Mouse (Mus musculus) adrenal gland, adult 2 months (tissue): Measurements from ENCODE around the gene Gm3476. TPM values are rescaled to one million over a fixed set of nuclear protein-coding genes. Genes with fewer than 3 reads are reported as not detected.
A peak's percentile ranks its signal among the peaks of the same experiment; 100 is the strongest.
"Not testable (repeated sequence)": the region's sequence is repeated elsewhere in the genome, so short reads cannot be mapped to it uniquely, and the experiment has no call there.

Source experiments
- DNase-seq: peaks from one replicate; pipeline ENCODE4 v3.0.0; 2021
- long read RNA-seq: library from polyadenylated mRNA; stranded (forward); transcript quantifications from one replicate; pipeline ENCODE4 v2.0.0, GENCODE M21; 2021
- polyA plus RNA-seq: library from polyadenylated mRNA; depleted of rRNA; stranded (reverse); fragments of >200 nt; gene quantifications from 2 replicates; pipeline ENCODE4 v1.2.3, GENCODE M21; 2012; rRNA removed
- total RNA-seq, 2 experiments: library from RNA; stranded (reverse); gene quantifications; 2 replicates each; pipeline ENCODE4 v1.2.3; 2021

Gm3476 gene
- not detected for total RNA-seq
- polyA plus RNA-seq: not detected in 2 replicates
- long read RNA-seq: 0 reads

DNA sequence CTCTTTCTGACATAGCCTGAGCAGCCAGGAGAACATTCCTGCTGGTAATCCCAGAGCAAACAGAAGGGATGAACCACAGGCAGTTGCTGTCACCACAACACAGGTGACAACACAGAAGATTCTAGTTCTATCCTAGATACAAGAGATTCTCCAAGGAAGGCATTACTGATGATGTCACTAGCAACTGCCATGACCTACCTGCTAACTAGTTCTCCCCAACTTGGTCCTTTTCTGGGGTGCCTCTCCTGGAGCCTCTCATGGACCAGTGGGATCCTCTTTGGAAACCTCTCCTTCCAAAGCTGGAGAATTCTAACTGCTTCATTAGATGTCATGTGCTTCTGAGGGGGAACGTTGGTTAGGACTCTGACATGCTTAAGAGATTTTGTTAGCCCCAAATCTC is at the start of gene Gm3476:
Gm3476 (minus strand) TSS at position 101 of the 400 bp plus-strand sequence.
- not testable (repeated sequence) for DNase-seq

- not testable (repeated sequence) for DNase-seq
These were observed 37.9 kb upstream of the Gm3476 start for GRCm38 (mm10) chr14:6163538-6163937.

DNA sequence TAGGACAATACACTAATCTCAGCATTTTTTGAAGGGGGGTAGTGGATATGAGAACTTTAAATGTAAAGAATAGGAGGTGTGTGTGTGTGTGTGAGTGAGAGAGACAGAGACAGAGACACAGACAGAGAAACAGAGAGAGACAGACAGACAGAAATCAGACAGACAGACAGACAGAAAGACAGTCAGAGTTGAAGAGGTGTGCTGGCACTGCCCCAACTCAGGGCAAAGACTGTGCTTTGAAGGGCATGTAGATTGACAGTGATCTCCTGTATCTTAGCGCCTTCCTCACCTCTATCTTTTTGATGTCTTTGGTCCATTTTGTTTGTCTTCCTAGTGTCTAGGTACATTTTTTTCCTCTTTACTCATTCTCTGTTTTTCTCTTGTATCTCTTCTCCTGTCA is 35.5 kb upstream of the Gm3476 start:
- not testable (repeated sequence) for DNase-seq

GRCm38 (mm10) chr14:6108272-6108925 is 17.2 kb downstream of the Gm3476 start, which contains the start of gene Gm3468:
Gene Gm3468 (minus strand): TSS chr14:6108665.
- DNase-seq: peak; percentile 24

DNA sequence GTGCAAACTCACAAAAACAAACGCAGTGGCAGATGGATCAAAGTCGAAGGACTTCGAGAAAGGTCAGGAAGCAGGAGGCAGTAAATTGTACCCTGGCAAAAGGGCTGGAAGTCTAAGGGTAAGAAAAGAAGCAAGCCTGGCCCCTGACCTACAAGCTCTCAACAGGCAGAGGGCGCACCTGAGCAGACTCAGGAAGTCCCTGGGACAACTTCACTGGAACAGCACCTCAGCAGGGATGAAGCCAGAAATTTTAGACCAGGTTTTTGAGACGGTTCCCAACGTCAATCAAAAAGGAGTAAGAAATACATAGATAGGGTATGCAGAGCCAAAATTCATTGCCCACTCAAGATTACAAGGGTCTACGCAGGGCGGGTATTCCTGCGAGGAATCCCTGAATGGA is 18.1 kb downstream of the Gm3476 start:
- DNase-seq: not testable (repeated sequence)

DNA sequence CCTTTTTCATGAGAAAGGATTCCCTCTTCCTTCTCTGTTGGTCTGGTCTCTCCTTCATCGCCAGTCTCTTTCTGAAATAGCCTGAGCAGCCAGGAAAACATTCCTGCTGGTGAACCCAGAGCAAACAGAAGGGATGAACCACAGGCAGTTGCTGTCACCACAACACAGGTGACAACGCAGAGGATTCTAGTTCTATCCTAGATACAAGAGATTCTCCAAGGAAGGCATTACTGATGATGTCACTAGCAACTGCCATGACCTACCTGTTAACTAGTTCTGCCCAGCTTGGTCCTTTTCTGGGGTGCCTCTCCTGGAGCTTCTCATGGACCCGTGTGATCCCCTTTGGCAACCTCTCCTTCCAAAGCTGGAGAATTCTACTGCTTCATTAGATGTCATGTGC is 31.8 kb downstream of the Gm3476 start, which contains the start of gene Gm8206:
Gm8206 (minus strand) TSS at position 101 of the 400 bp plus-strand sequence.
- DNase-seq: not testable (repeated sequence)

DNA sequence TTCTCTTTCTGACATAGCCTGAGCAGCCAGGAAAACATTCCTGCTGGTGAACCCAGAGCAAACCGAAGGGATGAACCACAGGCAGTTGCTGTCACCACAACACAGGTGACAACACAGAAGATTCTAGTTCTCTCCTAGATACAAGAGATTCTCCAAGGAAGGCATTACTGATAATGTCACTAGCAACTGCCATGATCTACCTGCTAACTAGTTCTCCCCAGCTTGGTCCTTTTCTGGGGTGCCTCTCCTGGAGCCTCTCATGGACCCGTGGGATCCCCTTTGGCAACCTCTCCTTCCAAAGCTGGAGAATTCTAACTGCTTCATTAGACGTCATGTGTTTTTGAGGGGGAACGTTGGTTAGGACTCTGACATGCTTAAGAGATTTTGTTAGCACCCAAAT is 67.4 kb downstream of the Gm3476 start, which contains the start of gene Gm6337:
Gm6337 (minus strand) TSS at position 101 of the 400 bp plus-strand sequence.
- not testable (repeated sequence) for DNase-seq

Other genes with a start within 250 kb of the Gm3476 start
- gene Gm8237, start 245.4 kb downstream of the Gm3476 start, total RNA-seq: not detected
- 0.06 TPM in 1 of 2 replicates, not detected in the other for gene Gm8237, start 245.4 kb downstream of the Gm3476 start, polyA plus RNA-seq
- gene Gm3248, start 164.1 kb downstream of the Gm3476 start, total RNA-seq: not detected
- not detected in 2 replicates for gene Gm3248, start 164.1 kb downstream of the Gm3476 start, polyA plus RNA-seq
- not detected for gene Gm3453, start 146.7 kb downstream of the Gm3476 start, total RNA-seq
- not detected in 2 replicates for gene Gm3453, start 146.7 kb downstream of the Gm3476 start, polyA plus RNA-seq
- gene Gm6337, start 67.5 kb downstream of the Gm3476 start, total RNA-seq: not detected
- not detected in 2 replicates for gene Gm6337, start 67.5 kb downstream of the Gm3476 start, polyA plus RNA-seq
- under 1 TPM in 1 of 2 experiments, not detected in 1; 0.24 TPM for gene Gm8206, start 31.9 kb downstream of the Gm3476 start, total RNA-seq
- 0.09 TPM in 1 of 2 replicates, not detected in the other for gene Gm8206, start 31.9 kb downstream of the Gm3476 start, polyA plus RNA-seq
- not detected for gene Gm3468, start 17.1 kb downstream of the Gm3476 start, total RNA-seq
- gene Gm3468, start 17.1 kb downstream of the Gm3476 start, polyA plus RNA-seq: not detected in 2 replicates
- not detected for gene Gm21560, start 93.5 kb upstream of the Gm3476 start, total RNA-seq
- gene Gm21560, start 93.5 kb upstream of the Gm3476 start, polyA plus RNA-seq: not detected in 2 replicates
- gene Gm3411, start 161.4 kb upstream of the Gm3476 start, total RNA-seq: under 1 TPM; 0.21 to 0.23 TPM
- gene Gm3411, start 161.4 kb upstream of the Gm3476 start, polyA plus RNA-seq: not detected in 2 replicates
- gene Gm21103, start 179.0 kb upstream of the Gm3476 start, total RNA-seq: not detected
- not detected in 2 replicates for gene Gm21103, start 179.0 kb upstream of the Gm3476 start, polyA plus RNA-seq
- not detected for gene Gm3618, start 217.9 kb upstream of the Gm3476 start, total RNA-seq
- not detected in 2 replicates for gene Gm3618, start 217.9 kb upstream of the Gm3476 start, polyA plus RNA-seq